Mouse (Mus musculus) stomach, embryonic 15.5 days (tissue): Measurements from ENCODE around the gene Angptl2. TPM values are rescaled to one million over a fixed set of nuclear protein-coding genes. Genes with fewer than 3 reads are reported as not detected.
A peak's percentile ranks its signal among the peaks of the same experiment; 100 is the strongest.

ENCODE experiments used
- ATAC-seq: fragments of 200-750 bp; cut with Nextera tagmentation; 2 replicates; pipeline ENCODE4 v1.8.0; 2017; ENCODE audit warnings: low read depth, moderate number of reproducible peaks, moderate TSS enrichment; ENCODE audit not compliant: insufficient read depth, low FRiP score
- H3K27ac ChIP-seq: fragments of 300-500 bp; sonication (generic); 2 replicates; pipeline ENCODE4 v1.5.1; 2015; ENCODE audit warnings: mild to moderate bottlenecking, inconsistent platforms
- H3K27me3 ChIP-seq: fragments of 300-500 bp; sonication (generic); replicated peaks from 2 replicates; pipeline ENCODE4 v1.6.1; 2015; ENCODE audit warnings: inconsistent platforms
- H3K36me3 ChIP-seq: fragments of 300-500 bp; sonication (generic); 2 replicates; pipeline ENCODE4 v1.6.1; 2015; ENCODE audit warnings: inconsistent platforms
- H3K4me1 ChIP-seq: fragments of 300-500 bp; sonication (generic); 2 replicates; pipeline ENCODE4 v1.6.1; 2015; ENCODE audit warnings: inconsistent platforms
- H3K4me2 ChIP-seq: fragments of 300-500 bp; sonication (generic); 2 replicates; pipeline ENCODE4 v1.6.1; 2015; ENCODE audit warnings: mild to moderate bottlenecking, inconsistent platforms
- H3K4me3 ChIP-seq: fragments of 300-500 bp; sonication (generic); replicated peaks from 2 replicates; pipeline ENCODE4 v1.5.1; 2015; ENCODE audit warnings: inconsistent platforms
- H3K9ac ChIP-seq: fragments of 300-500 bp; sonication (generic); 2 replicates; pipeline ENCODE4 v1.6.1; 2015; ENCODE audit warnings: inconsistent platforms
- H3K9me3 ChIP-seq: fragments of 300-500 bp; sonication (generic); 2 replicates; pipeline ENCODE4 v1.6.1; 2016; ENCODE audit warnings: inconsistent platforms
- WGBS: fragments of 180-500 bp; shearing (Covaris S2); methylation state at CpG from one replicate; pipeline ENCODE4 v1.1.7; 2015; 5-methylcytosine and 5-hydroxymethylcytosine counted together
- polyA plus RNA-seq: library from polyadenylated mRNA; unstranded; fragments of >200 nt; fragmentation: Nextera tagmentation; extraction: Ambion mirVana; gene quantifications from 2 replicates; pipeline ENCODE4 v1.2.1, GENCODE M21; 2015

Gene Angptl2
- polyA plus RNA-seq, 1 experiment from 2014 or later: 45.2 TPM

DNA sequence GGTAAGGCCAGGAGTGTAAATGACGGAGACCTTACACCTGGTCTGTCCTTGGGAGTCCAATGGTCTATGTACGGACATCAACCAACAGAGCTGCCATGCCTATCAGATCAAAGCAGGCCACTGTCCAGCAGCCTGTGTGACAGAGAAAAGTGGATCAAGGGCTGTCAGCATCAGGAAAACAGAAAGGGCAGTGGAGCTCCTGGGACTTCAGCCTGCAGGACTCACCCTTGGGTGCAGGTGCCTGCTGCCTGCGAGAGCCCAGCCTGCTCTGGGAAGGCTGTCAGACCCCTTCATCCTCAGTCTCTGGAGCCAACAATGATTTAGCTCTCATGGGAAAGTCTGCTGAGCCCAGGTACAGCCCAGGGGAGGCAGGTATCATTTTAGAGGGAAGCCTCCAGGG, 45.6 kb downstream of the Angptl2 start:
- 91% methylated on average over 3 of the region's 3 CpGs for WGBS
- Histone ChIP-seq H3K4me3 (no peak overlapping the region), H3K9me3 (no peaks in the 10 kb centered on the region), H3K4me2 (no peak overlapping the region), H3K4me1 (peaks cover 6% of the 10 kb centered on the region), H3K9ac (no peak overlapping the region), H3K27ac (no peak overlapping the region), H3K27me3 (no peaks in the 10 kb centered on the region), H3K36me3 (no peaks in the 10 kb centered on the region)
- no peak for ATAC-seq

DNA sequence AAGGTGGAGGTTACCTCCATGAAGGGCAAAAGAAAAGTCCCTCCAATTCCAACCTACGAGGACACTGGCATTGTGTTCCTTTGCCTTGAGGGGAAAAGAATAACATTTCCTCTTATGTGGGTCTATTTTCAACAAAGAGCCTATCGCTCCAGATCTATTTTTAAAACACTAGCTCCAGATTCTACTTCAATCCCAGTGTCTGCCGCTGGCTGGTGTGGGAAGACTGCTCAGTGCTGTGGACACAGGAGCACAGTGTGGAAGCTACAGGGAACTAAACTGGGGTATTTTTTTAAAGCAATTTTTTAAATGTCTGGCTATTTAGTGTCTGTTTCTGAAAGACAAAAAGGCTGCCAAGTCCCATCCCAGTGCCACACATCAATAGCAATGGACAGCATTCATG, 49.9 kb downstream of the Angptl2 start:
- Histone ChIP-seq H3K27me3 (no peaks in the 10 kb centered on the region), H3K4me3 (no peak overlapping the region), H3K9me3 (no peaks in the 10 kb centered on the region), H3K4me2 (no peak overlapping the region), H3K9ac (no peak overlapping the region), H3K27ac (peak overlapping the region; percentile 71), H3K4me1 (peaks cover 6% of the 10 kb centered on the region), H3K36me3 (no peaks in the 10 kb centered on the region)
- 50% methylated on average over 3 of the region's 3 CpGs for WGBS
- ATAC-seq: no peak

GRCm38 (mm10) chr2:33267075-33267474, 51.2 kb downstream of the Angptl2 start:
- H3K27ac ChIP-seq: no peak overlapping the region
- H3K36me3 ChIP-seq: no peaks in the 10 kb centered on the region
- H3K4me1 ChIP-seq: peaks cover 6% of the 10 kb centered on the region
- no peak overlapping the region for H3K4me3 ChIP-seq
- no peak overlapping the region for H3K4me2 ChIP-seq
- H3K9me3 ChIP-seq: no peaks in the 10 kb centered on the region
- WGBS: 71% methylated on average over 1 of the region's 1 CpGs
- H3K27me3 ChIP-seq: no peaks in the 10 kb centered on the region
- no peak overlapping the region for H3K9ac ChIP-seq
- no peak for ATAC-seq

GRCm38 (mm10) chr2:33268384-33269131, 52.7 kb downstream of the Angptl2 start:
- H3K4me1 ChIP-seq: peaks cover 6% of the 10 kb centered on the region
- H3K9me3 ChIP-seq: no peaks in the 10 kb centered on the region
- no peak overlapping the region for H3K4me3 ChIP-seq
- H3K27ac ChIP-seq: 0 out of 2 replicates have a peak overlapping the region, but pooled peaks have one; percentile 11
- 72% methylated on average over 6 of the region's 6 CpGs for WGBS
- no peaks in the 10 kb centered on the region for H3K36me3 ChIP-seq
- H3K4me2 ChIP-seq: no peak overlapping the region
- ATAC-seq: no peak
- no peaks in the 10 kb centered on the region for H3K27me3 ChIP-seq
- no peak overlapping the region for H3K9ac ChIP-seq

DNA sequence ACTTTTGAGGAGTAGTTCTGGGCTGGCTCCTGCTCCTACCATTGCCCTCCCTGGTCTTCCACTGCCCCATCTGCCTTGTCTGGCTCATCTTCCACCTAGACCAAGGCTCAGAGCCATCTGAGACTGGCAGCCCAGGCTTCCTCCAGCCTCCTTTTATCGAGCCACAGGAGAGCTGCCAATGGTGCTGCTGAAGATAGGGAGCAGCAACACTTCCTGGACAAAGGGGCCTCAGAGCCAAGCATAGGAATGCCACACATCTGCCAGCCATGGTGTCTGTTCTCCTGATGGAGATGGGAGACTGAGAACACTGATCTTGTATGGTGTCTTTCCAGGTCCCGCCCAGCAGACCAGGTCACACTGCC, 53.2 kb downstream of the Angptl2 start:
- Histone ChIP-seq H3K4me1 (peaks cover 6% of the 10 kb centered on the region), H3K4me3 (no peak overlapping the region), H3K9me3 (no peaks in the 10 kb centered on the region)

DNA sequence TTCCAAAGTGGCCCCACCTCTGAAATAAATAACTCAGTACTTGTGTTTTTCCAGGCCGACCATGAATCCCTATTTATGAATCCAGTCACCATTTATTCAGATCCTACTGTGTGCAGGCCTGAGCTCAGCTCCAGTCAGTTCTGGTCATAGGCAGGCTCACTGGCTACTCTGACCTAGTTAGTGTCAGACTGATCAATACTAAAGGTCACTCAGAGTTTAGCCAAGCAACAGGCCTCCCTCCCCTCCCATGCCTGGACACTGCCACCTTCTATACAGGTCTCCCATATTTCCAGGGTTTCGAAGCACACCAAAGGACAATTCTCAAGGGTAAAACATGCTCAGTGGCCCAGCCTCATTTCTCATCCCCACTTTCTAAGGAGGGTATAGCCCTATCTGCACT, 54.7 kb downstream of the Angptl2 start:
- Histone ChIP-seq H3K4me2 (no peak overlapping the region), H3K27ac (no peak overlapping the region), H3K9ac (no peak overlapping the region), H3K9me3 (no peaks in the 10 kb centered on the region), H3K4me3 (no peak overlapping the region), H3K27me3 (no peaks in the 10 kb centered on the region), H3K4me1 (peaks cover 3% of the 10 kb centered on the region), H3K36me3 (no peaks in the 10 kb centered on the region)
- WGBS: 88% methylated on average over 2 of the region's 2 CpGs
- no peak for ATAC-seq

More for the DNA sequence above, 53.2 kb downstream of the Angptl2 start:
- WGBS: 89% methylated on average over 2 of the region's 2 CpGs
- ATAC-seq: no peak
- no peak overlapping the region for H3K27ac ChIP-seq
- no peaks in the 10 kb centered on the region for H3K27me3 ChIP-seq
- H3K4me2 ChIP-seq: no peak overlapping the region
- no peak overlapping the region for H3K9ac ChIP-seq
- no peaks in the 10 kb centered on the region for H3K36me3 ChIP-seq

- WGBS: 83% methylated on average over 1 of the region's 1 CpGs
- Histone ChIP-seq H3K4me3 (no peak overlapping the region), H3K9ac (no peak overlapping the region), H3K4me1 (no peaks in the 10 kb centered on the region; the same call in 1 of the 2 replicates), H3K27ac (no peak overlapping the region), H3K9me3 (no peaks in the 10 kb centered on the region), H3K27me3 (no peaks in the 10 kb centered on the region), H3K36me3 (no peaks in the 10 kb centered on the region), H3K4me2 (no peak overlapping the region)
- no peak for ATAC-seq
These were observed 55.6 kb downstream of the Angptl2 start for GRCm38 (mm10) chr2:33271511-33271910.

GRCm38 (mm10) chr2:33272665-33273439, 57.0 kb downstream of the Angptl2 start:
- no peaks in the 10 kb centered on the region for H3K27me3 ChIP-seq
- H3K4me1 ChIP-seq: no peaks in the 10 kb centered on the region; the same call in 1 of the 2 replicates
- WGBS: 66% methylated on average over 4 of the region's 4 CpGs
- 0 out of 2 replicates have a peak overlapping the region, but pooled peaks have one; percentile 0 for H3K27ac ChIP-seq
- no peak for ATAC-seq
- no peaks in the 10 kb centered on the region for H3K36me3 ChIP-seq
- H3K4me2 ChIP-seq: no peak overlapping the region
- H3K9ac ChIP-seq: no peak overlapping the region
- H3K9me3 ChIP-seq: no peaks in the 10 kb centered on the region
- no peak overlapping the region for H3K4me3 ChIP-seq

DNA sequence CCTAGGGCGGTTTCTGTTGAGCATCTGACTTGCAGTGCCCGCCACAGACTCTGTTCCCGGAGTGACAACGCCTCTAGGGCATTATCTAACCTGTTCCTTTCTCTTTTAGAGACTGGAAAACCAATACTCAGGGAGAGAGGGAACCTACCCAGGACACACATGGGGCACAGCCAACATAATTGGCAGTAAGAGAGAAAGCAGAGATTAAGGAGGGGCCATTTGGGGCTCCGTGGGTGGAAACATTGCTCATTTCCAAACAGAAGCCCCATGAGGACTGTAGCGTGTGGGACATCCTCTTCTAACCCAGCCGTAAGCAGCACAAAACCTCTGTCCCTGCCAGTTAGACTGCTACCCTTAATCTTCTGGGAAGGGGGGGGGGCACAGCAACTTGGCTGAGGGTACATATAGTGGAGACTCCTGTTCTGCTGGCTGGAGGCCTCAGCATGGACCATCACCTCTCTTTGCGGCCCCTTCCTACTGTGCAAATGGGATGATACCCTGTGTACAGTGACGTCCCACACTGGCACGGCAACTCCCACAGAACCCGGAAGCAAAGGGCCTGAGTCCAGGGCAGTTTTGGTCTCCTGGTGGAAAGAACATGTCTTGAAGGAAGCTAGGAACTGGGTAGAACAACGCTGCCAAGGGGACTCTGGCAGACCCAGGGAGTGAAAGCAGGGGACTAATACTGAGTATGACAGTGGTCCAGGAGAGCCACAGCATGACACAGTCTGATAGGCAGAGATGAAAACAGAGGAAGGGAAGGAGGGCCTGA, 59.0 kb downstream of the Angptl2 start:
- no peak overlapping the region for H3K4me2 ChIP-seq
- no peaks in the 10 kb centered on the region; the same call in 1 of the 2 replicates for H3K4me1 ChIP-seq
- no peaks in the 10 kb centered on the region for H3K9me3 ChIP-seq
- H3K9ac ChIP-seq: no peak overlapping the region
- peak; percentile 50; the same call in 1 of the 2 replicates for ATAC-seq
- H3K27me3 ChIP-seq: no peaks in the 10 kb centered on the region
- no peaks in the 10 kb centered on the region for H3K36me3 ChIP-seq
- no peak overlapping the region for H3K4me3 ChIP-seq
- H3K27ac ChIP-seq: no peak overlapping the region
- WGBS: 88% methylated on average over 12 of the region's 12 CpGs

DNA sequence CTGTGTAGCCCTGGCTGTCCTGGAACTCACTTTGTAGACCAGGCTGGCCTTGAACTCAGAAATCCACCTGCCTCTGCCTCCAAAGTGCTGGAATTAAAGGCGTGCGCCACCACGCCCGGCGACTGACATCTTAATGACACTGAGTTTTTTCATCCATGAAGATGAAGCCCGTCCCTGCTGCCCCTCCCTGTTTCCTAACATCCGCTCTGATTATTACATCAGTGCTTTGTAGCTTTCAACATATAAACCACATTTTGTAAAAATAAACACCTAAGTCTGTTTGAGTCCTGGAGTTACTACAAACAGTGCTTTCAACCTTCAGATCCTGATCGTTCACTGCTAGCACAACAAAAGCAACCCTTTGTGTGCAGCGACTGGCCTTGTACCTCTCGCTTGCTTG, 63.9 kb downstream of the Angptl2 start:
- Histone ChIP-seq H3K9me3 (no peaks in the 10 kb centered on the region), H3K4me3 (no peak overlapping the region), H3K27ac (no peak overlapping the region), H3K36me3 (no peaks in the 10 kb centered on the region), H3K27me3 (no peaks in the 10 kb centered on the region), H3K9ac (no peak overlapping the region), H3K4me1 (peaks cover 4% of the 10 kb centered on the region), H3K4me2 (no peak overlapping the region)
- 83% methylated on average over 10 of the region's 10 CpGs for WGBS
- no peak for ATAC-seq

GRCm38 (mm10) chr2:33280525-33280924, 64.7 kb downstream of the Angptl2 start:
- no peak overlapping the region for H3K9ac ChIP-seq
- WGBS: 54% methylated on average over 2 of the region's 2 CpGs
- peaks cover 4% of the 10 kb centered on the region for H3K4me1 ChIP-seq
- no peaks in the 10 kb centered on the region for H3K27me3 ChIP-seq
- no peak for ATAC-seq
- H3K27ac ChIP-seq: no peak overlapping the region
- H3K4me2 ChIP-seq: no peak overlapping the region
- H3K9me3 ChIP-seq: no peaks in the 10 kb centered on the region
- no peak overlapping the region for H3K4me3 ChIP-seq
- no peaks in the 10 kb centered on the region for H3K36me3 ChIP-seq

GRCm38 (mm10) chr2:33281807-33282206, 65.9 kb downstream of the Angptl2 start:
- Histone ChIP-seq H3K4me1 (peaks cover 4% of the 10 kb centered on the region), H3K27ac (no peak overlapping the region), H3K27me3 (no peaks in the 10 kb centered on the region), H3K9ac (no peak overlapping the region), H3K9me3 (no peaks in the 10 kb centered on the region), H3K4me2 (no peak overlapping the region), H3K4me3 (no peak overlapping the region), H3K36me3 (no peaks in the 10 kb centered on the region)
- no peak for ATAC-seq
- WGBS: 85% methylated on average over 5 of the region's 5 CpGs
